Mouse (Mus musculus) lung, embryonic 15.5 days (tissue): ENCODE data around the gene Rhobtb1. TPM values are rescaled to one million over a fixed set of nuclear protein-coding genes. Genes with fewer than 3 reads are reported as not detected.

Experiments used
- ATAC-seq: fragments of 200-750 bp; cut with Nextera tagmentation; 2 replicates; pipeline ENCODE4 v1.8.0; 2017; ENCODE audit warnings: moderate number of reproducible peaks, borderline replicate concordance; ENCODE audit not compliant: low FRiP score, low TSS enrichment; ENCODE audit errors: extremely low read depth
- H3K27ac ChIP-seq: fragments of 300-500 bp; sonication (generic); 2 replicates; pipeline ENCODE4 v1.5.1; 2015; ENCODE audit warnings: moderate library complexity, mild to moderate bottlenecking, inconsistent platforms
- H3K27me3 ChIP-seq: fragments of 300-500 bp; sonication (generic); 2 replicates; pipeline ENCODE4 v1.6.1; 2015; ENCODE audit warnings: inconsistent platforms
- H3K36me3 ChIP-seq: fragments of 300-500 bp; sonication (generic); 2 replicates; pipeline ENCODE4 v1.6.1; 2015; ENCODE audit warnings: inconsistent platforms
- H3K4me1 ChIP-seq: fragments of 300-500 bp; sonication (generic); 2 replicates; pipeline ENCODE4 v1.6.1; 2015; ENCODE audit warnings: inconsistent platforms
- H3K4me2 ChIP-seq: fragments of 300-500 bp; sonication (generic); 2 replicates; pipeline ENCODE4 v1.6.1; 2015; ENCODE audit warnings: inconsistent platforms, mild to moderate bottlenecking, moderate library complexity
- H3K4me3 ChIP-seq: fragments of 300-500 bp; sonication (generic); 2 replicates; pipeline ENCODE4 v1.5.1; 2015; ENCODE audit warnings: mild to moderate bottlenecking, inconsistent platforms
- H3K9ac ChIP-seq: fragments of 300-500 bp; sonication (generic); 2 replicates; pipeline ENCODE4 v1.6.1; 2015; ENCODE audit warnings: inconsistent platforms
- H3K9me3 ChIP-seq: fragments of 300-500 bp; sonication (generic); 2 replicates; pipeline ENCODE4 v1.6.1; 2016; ENCODE audit warnings: inconsistent platforms
- WGBS: fragments of 180-500 bp; shearing (Covaris S2); methylation state at CpG from one replicate; pipeline ENCODE4 v1.1.7; 2015; 5-methylcytosine and 5-hydroxymethylcytosine counted together
- polyA plus RNA-seq: library from polyadenylated mRNA; unstranded; fragments of >200 nt; fragmentation: Nextera tagmentation; extraction: Ambion mirVana; gene quantifications from 2 replicates; pipeline ENCODE4 v1.2.1, GENCODE M21; 2015

The Rhobtb1 gene
- polyA plus RNA-seq, 1 experiment from 2014 or later, result 15.7 TPM

DNA sequence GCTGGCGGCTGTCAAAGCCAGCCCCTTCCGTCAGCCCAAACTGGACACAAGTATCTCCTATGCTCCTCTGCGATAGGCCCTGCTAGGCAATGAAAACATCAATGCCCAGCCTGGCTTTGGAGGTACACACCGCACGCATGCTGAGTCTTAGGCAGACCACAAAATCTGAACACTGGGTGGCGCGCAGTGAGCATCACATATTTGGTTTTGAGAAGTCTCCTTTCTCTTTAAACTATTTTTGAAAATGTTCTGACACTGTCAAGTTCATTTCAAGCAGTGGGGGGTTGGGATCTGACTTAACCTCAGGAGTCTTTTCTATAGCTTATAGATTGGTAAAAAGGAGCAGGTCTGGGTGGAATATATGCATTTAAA is 128.4 kb downstream of the Rhobtb1 start:
- Histone ChIP-seq H3K4me2 (no peak overlapping the region), H3K9me3 (no peaks in the 10 kb centered on the region), H3K27ac (no peak overlapping the region), H3K4me3 (no peak overlapping the region), H3K36me3 (peaks cover 18% of the 10 kb centered on the region; the same call in 1 of the 2 replicates), H3K27me3 (no peaks in the 10 kb centered on the region), H3K4me1 (no peaks in the 10 kb centered on the region; the same call in 1 of the 2 replicates), H3K9ac (no peak overlapping the region)
- WGBS, result 91% methylated on average over 7 of the region's 7 CpGs
- no peak for ATAC-seq

GRCm38 (mm10) chr10:69286939-69287338 is 135.7 kb downstream of the Rhobtb1 start:
- Histone ChIP-seq H3K27ac (no peak overlapping the region), H3K9ac (no peak overlapping the region), H3K4me2 (no peak overlapping the region), H3K4me3 (no peak overlapping the region), H3K9me3 (no peaks in the 10 kb centered on the region), H3K27me3 (no peaks in the 10 kb centered on the region), H3K4me1 (no peaks in the 10 kb centered on the region), H3K36me3 (peaks cover 12% of the 10 kb centered on the region)
- 92% methylated on average over 3 of the region's 3 CpGs for WGBS
- ATAC-seq, result no peak

DNA sequence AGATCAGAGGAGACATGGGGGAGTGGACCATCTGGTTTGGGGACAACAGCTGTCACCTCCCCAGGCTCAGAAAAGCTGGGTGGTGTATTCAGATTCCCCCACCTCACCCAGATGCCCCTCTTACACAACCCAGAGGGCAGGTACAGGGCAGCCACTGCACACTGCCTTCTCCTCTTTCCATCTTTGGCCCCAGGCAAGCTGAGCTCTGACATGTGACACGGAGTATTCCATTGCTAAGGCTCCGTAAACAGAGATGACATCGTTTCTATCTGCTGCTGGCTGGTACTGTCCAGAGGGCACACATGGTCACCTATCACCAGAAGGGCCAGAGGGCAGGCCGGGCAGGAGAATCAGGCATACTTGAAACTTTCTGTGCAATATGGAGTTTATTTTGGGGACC is 136.9 kb downstream of the Rhobtb1 start:
- Histone ChIP-seq H3K4me1 (no peaks in the 10 kb centered on the region), H3K27me3 (no peaks in the 10 kb centered on the region), H3K27ac (no peak overlapping the region), H3K36me3 (peaks cover 12% of the 10 kb centered on the region), H3K9me3 (no peaks in the 10 kb centered on the region), H3K4me2 (no peak overlapping the region), H3K9ac (no peak overlapping the region), H3K4me3 (no peak overlapping the region)
- no peak for ATAC-seq
- WGBS, result 76% methylated on average over 4 of the region's 4 CpGs

- Histone ChIP-seq H3K9ac (no peak overlapping the region), H3K9me3 (no peaks in the 10 kb centered on the region), H3K27me3 (no peaks in the 10 kb centered on the region), H3K36me3 (peaks cover 12% of the 10 kb centered on the region), H3K27ac (no peak overlapping the region), H3K4me1 (no peaks in the 10 kb centered on the region), H3K4me2 (no peak overlapping the region), H3K4me3 (no peak overlapping the region)
- 85% methylated on average over 6 of the region's 6 CpGs for WGBS
- no peak for ATAC-seq
Observed at GRCm38 (mm10) chr10:69288720-69289119, 137.5 kb downstream of the Rhobtb1 start.

GRCm38 (mm10) chr10:69290736-69291135 is 139.5 kb downstream of the Rhobtb1 start:
- no peak for ATAC-seq
- H3K36me3 ChIP-seq, result peaks cover 6% of the 10 kb centered on the region
- H3K9me3 ChIP-seq, result no peaks in the 10 kb centered on the region
- H3K9ac ChIP-seq, result no peak overlapping the region
- no peaks in the 10 kb centered on the region for H3K27me3 ChIP-seq
- no peaks in the 10 kb centered on the region for H3K4me1 ChIP-seq
- H3K4me3 ChIP-seq, result no peak overlapping the region
- no peak overlapping the region for H3K4me2 ChIP-seq
- WGBS, result 88% methylated on average over 8 of the region's 8 CpGs
- H3K27ac ChIP-seq, result no peak overlapping the region

- WGBS, result 83% methylated on average over 9 of the region's 9 CpGs
- Histone ChIP-seq H3K4me3 (no peak overlapping the region), H3K9me3 (no peaks in the 10 kb centered on the region), H3K27ac (no peak overlapping the region), H3K36me3 (no peaks in the 10 kb centered on the region), H3K4me2 (no peak overlapping the region), H3K9ac (no peak overlapping the region), H3K27me3 (no peaks in the 10 kb centered on the region), H3K4me1 (no peaks in the 10 kb centered on the region)
- no peak for ATAC-seq
Observed at GRCm38 (mm10) chr10:69295919-69296318, 144.7 kb downstream of the Rhobtb1 start.

DNA sequence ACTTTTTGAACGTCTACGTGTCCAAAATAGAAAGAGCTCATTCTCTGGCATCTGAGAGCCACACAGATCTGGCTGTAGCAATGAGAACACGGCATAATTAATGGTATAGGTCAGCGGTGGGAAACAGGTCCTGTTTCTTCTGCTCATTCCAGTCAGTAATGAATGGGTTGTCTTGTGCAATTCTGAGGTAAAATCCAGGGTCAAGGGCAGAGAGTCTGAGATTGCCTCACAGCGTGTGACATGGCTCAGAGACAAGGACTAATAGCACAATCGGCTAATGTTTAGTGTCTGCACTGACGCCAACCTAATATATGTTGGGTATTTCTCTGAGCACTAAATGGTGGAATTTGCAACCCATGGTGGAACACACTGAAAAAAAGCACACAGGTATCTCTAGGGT is 148.8 kb downstream of the Rhobtb1 start:
- Histone ChIP-seq H3K27me3 (no peaks in the 10 kb centered on the region), H3K27ac (no peak overlapping the region), H3K36me3 (no peaks in the 10 kb centered on the region), H3K9me3 (no peaks in the 10 kb centered on the region), H3K4me1 (no peaks in the 10 kb centered on the region), H3K4me3 (no peak overlapping the region), H3K4me2 (no peak overlapping the region), H3K9ac (no peak overlapping the region)
- ATAC-seq, result no peak
- WGBS, result 83% methylated on average over 7 of the region's 7 CpGs

DNA sequence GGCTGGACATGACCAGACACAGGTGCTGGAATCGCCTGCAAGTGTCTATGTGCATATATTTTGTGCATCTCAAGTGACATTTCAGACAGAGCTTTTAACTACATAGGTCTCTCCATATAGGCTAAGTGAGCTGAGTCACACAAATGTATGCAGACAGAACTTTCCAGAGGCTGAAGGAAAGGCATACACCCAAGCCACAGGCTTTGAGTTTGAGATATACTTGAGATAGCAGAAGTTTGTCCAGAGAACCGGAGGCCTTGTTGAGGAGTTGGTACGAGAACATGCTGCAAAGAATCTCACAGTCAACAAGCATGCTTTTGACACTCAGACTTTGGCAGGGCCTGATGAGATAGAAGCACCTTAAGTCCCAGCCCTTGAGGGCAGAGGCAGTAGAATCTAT is 151.4 kb downstream of the Rhobtb1 start:
- Histone ChIP-seq H3K9ac (no peak overlapping the region), H3K4me3 (no peak overlapping the region), H3K4me1 (peaks cover 11% of the 10 kb centered on the region; the same call in 1 of the 2 replicates), H3K27me3 (no peaks in the 10 kb centered on the region), H3K27ac (no peak overlapping the region), H3K36me3 (no peaks in the 10 kb centered on the region), H3K9me3 (no peaks in the 10 kb centered on the region), H3K4me2 (no peak overlapping the region)
- no peak for ATAC-seq
- WGBS, result 64% methylated on average over 3 of the region's 3 CpGs

DNA sequence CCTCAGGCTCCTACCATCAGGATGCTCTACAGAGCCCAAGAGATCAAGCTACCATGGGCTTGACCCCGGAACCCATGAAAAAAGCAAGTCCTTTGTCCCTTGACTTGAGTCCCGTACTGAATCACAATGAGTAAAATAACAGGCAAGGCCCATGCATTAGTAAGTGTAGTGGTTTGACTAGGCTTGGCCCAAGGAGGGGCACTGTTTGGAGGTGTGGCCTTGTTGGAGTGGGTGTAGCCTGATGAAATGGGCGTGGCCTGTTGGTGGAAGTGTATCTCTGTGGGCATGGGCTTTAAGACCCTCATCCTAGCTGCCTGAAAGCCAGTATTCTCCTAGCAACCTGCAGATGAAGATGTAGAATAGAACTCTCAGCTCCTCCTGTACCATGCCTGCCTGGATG is 153.6 kb downstream of the Rhobtb1 start:
- no peak for ATAC-seq
- no peaks in the 10 kb centered on the region for H3K9me3 ChIP-seq
- H3K27me3 ChIP-seq, result no peaks in the 10 kb centered on the region
- no peak overlapping the region for H3K9ac ChIP-seq
- 87% methylated on average over 3 of the region's 3 CpGs for WGBS
- H3K4me2 ChIP-seq, result no peak overlapping the region
- H3K36me3 ChIP-seq, result no peaks in the 10 kb centered on the region
- no peak overlapping the region for H3K4me3 ChIP-seq
- peaks cover 11% of the 10 kb centered on the region; the same call in 1 of the 2 replicates for H3K4me1 ChIP-seq
- no peak overlapping the region for H3K27ac ChIP-seq

DNA sequence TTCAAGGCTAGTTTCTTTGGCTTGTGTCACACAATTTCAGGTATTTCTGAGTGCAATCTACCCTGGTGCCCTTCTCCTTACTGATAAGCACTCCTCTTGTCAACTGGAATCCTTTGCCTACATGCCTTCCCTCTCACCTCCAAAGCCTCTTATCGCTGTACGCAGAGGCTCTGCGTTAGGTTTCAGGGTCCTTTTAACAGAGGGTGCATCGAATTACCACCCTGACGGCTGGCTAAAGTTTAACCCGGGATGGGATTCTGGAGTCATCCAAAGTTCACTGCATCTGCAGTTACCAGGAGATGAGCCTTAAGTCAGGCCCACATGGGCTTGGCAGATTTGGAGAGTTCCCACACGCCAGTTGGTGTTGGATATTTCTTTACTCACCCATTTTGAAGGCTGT is 154.4 kb downstream of the Rhobtb1 start:
- no peak for ATAC-seq
- H3K9ac ChIP-seq, result no peak overlapping the region
- H3K4me3 ChIP-seq, result no peak overlapping the region
- no peaks in the 10 kb centered on the region for H3K27me3 ChIP-seq
- H3K4me2 ChIP-seq, result no peak overlapping the region
- H3K9me3 ChIP-seq, result no peaks in the 10 kb centered on the region
- H3K4me1 ChIP-seq, result peaks cover 11% of the 10 kb centered on the region; the same call in 1 of the 2 replicates
- H3K36me3 ChIP-seq, result no peaks in the 10 kb centered on the region
- 30% methylated on average over 7 of the region's 7 CpGs for WGBS
- no peak overlapping the region for H3K27ac ChIP-seq

- no peak for ATAC-seq
- no peak overlapping the region for H3K4me2 ChIP-seq
- 43% methylated on average over 14 of the region's 14 CpGs for WGBS
Observed at GRCm38 (mm10) chr10:69306205-69306604, 155.0 kb downstream of the Rhobtb1 start.

DNA sequence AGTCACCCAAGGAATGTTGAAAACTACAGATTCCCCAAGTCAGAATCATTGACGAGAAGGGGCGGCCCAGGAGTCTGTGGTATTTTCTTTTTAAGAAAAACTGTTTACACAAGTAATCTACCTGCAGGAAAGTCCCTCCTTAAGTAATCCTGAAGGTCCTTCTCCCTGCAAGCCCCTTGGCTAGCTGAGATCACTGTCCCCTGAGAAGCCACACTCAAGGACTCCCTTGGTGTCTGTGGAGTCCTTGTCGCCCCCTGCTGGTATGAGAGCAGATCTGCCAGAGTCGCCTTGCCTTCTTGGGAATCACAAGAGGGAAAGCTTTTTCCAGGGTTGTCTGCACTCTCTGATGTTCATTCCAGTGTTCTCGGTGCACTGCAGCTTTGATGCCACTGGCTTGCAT is 155.8 kb downstream of the Rhobtb1 start:
- no peaks in the 10 kb centered on the region for H3K9me3 ChIP-seq
- H3K9ac ChIP-seq, result no peak overlapping the region
- 33% methylated on average over 5 of the region's 5 CpGs for WGBS
- H3K27me3 ChIP-seq, result no peaks in the 10 kb centered on the region
- no peak overlapping the region for H3K27ac ChIP-seq
- peaks cover 11% of the 10 kb centered on the region; the same call in 1 of the 2 replicates for H3K4me1 ChIP-seq
- no peak for ATAC-seq
- no peak overlapping the region for H3K4me3 ChIP-seq
- H3K36me3 ChIP-seq, result no peaks in the 10 kb centered on the region
- no peak overlapping the region for H3K4me2 ChIP-seq

More at GRCm38 (mm10) chr10:69306205-69306604, 155.0 kb downstream of the Rhobtb1 start:
- H3K27ac ChIP-seq, result no peak overlapping the region
- H3K4me3 ChIP-seq, result no peak overlapping the region
- H3K4me1 ChIP-seq, result peaks cover 11% of the 10 kb centered on the region; the same call in 1 of the 2 replicates
- no peaks in the 10 kb centered on the region for H3K36me3 ChIP-seq
- no peak overlapping the region for H3K9ac ChIP-seq
- no peaks in the 10 kb centered on the region for H3K27me3 ChIP-seq
- no peaks in the 10 kb centered on the region for H3K9me3 ChIP-seq

GRCm38 (mm10) chr10:69309109-69309508 is 157.9 kb downstream of the Rhobtb1 start:
- Histone ChIP-seq H3K27ac (no peak overlapping the region), H3K9me3 (no peaks in the 10 kb centered on the region), H3K9ac (no peak overlapping the region), H3K36me3 (no peaks in the 10 kb centered on the region), H3K4me2 (no peak overlapping the region), H3K4me1 (peaks cover 11% of the 10 kb centered on the region; the same call in 1 of the 2 replicates), H3K27me3 (no peaks in the 10 kb centered on the region), H3K4me3 (no peak overlapping the region)
- WGBS, result 33% methylated on average over 5 of the region's 5 CpGs
- ATAC-seq, result no peak
